Mouse (Mus musculus): ENCODE measurements around the gene Rnf215. TPM values are rescaled to one million over a fixed set of nuclear protein-coding genes. Genes with fewer than 3 reads are reported as not detected.

Gene Rnf215
- polyA plus RNA-seq, 1 experiment = 25.2 TPM

DNA sequence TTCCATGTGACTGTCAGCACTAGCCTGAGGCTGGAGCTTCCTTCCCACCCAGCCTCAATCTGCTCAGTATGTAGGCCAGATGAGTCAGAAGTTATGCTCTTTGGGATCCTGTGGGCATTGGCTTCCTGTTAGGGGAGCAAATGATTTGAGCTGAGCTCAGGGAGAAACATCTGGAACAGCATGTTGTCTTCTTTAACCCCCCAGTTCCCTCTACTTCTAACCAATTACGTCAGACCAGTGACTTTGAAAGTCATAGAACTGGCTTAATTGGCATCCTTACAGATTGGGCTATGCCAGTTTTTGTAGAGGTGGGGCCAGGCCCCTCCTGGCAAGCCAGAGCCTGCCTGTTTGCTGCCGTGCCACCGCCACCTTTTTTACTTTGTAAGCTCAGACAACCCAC is 55.7 kb downstream of the Rnf215 start:
- H3K36me3 ChIP-seq (ENCODE audit: control insufficient read depth, insufficient read depth, low read length) = no peaks in the 10 kb centered on the region
- no peak overlapping the region for H3K4me3 ChIP-seq (ENCODE audit: insufficient read depth, low read depth, low read length)
- H3K27ac ChIP-seq (ENCODE audit: insufficient read depth, low read depth, low read length) = peak overlapping the region; percentile 52
- H3K27me3 ChIP-seq (replicated peaks; ENCODE audit: control insufficient read depth, insufficient read depth, low read length) = no peaks in the 10 kb centered on the region
- 29% methylated on average over 3 of the region's 3 CpGs for WGBS
- peak; percentile 50 for DNase-seq
- no peak for TF ChIP-seq CTCF (conservative IDR thresholded peaks at IDR 0.05; ENCODE audit: insufficient read depth, insufficient read length, low read depth, low read length)
- TF ChIP-seq POLR2A (IDR thresholded peaks at IDR 0.05; ENCODE audit: low read depth, low read length) = no peak
- peaks cover 67% of the 10 kb centered on the region for H3K4me1 ChIP-seq (ENCODE audit: control insufficient read depth, insufficient read depth, low read length)

Other genes starting within 250 kb of the Rnf215 start
- 0.83 and 1.1 TPM in 2 replicates for gene 4921536K21Rik, start 240.1 kb upstream of the Rnf215 start, polyA plus RNA-seq (2012; rRNA removed)
- 7.0 and 7.1 TPM in 2 replicates for gene Dusp18, start 240.0 kb upstream of the Rnf215 start, polyA plus RNA-seq (2012; rRNA removed)
- gene Slc35e4, start 220.5 kb upstream of the Rnf215 start, polyA plus RNA-seq (2012; rRNA removed) = 8.1 and 10.6 TPM in 2 replicates
- 2,179 and 2,584 TPM in 2 replicates for gene Tcn2, start 203.0 kb upstream of the Rnf215 start, polyA plus RNA-seq (2012; rRNA removed)
- 33.3 and 33.8 TPM in 2 replicates for gene Pes1, start 171.2 kb upstream of the Rnf215 start, polyA plus RNA-seq (2012; rRNA removed)
- gene 4930556J24Rik, start 158.4 kb upstream of the Rnf215 start, polyA plus RNA-seq (2012; rRNA removed) = 0.34 and 0.73 TPM in 2 replicates
- gene Gal3st1, start 151.6 kb upstream of the Rnf215 start, polyA plus RNA-seq (2012; rRNA removed) = 71.7 and 91.3 TPM in 2 replicates
- gene Sec14l4, start 103.7 kb upstream of the Rnf215 start, polyA plus RNA-seq (2012; rRNA removed) = 0.36 and 0.39 TPM in 2 replicates
- gene Sec14l3, start 70.4 kb upstream of the Rnf215 start, polyA plus RNA-seq (2012; rRNA removed) = 8.8 and 11.7 TPM in 2 replicates
- 30.1 and 31.2 TPM in 2 replicates for gene Mtfp1, start 39.8 kb upstream of the Rnf215 start, polyA plus RNA-seq (2012; rRNA removed)
- gene Sec14l2, start 11.8 kb upstream of the Rnf215 start, polyA plus RNA-seq (2012; rRNA removed) = 1.5 and 1.8 TPM in 2 replicates
- 9.6 and 12.1 TPM in 2 replicates for gene Ccdc157, start 25.1 kb downstream of the Rnf215 start, polyA plus RNA-seq (2012; rRNA removed)
- 21.0 and 21.1 TPM in 2 replicates for gene Sf3a1, start 25.1 kb downstream of the Rnf215 start, polyA plus RNA-seq (2012; rRNA removed)
- 91.4 and 115 TPM in 2 replicates for gene Tbc1d10a, start 51.6 kb downstream of the Rnf215 start, polyA plus RNA-seq (2012; rRNA removed)
- 15.8 and 16.3 TPM in 2 replicates for gene Castor1, start 83.0 kb downstream of the Rnf215 start, polyA plus RNA-seq (2012; rRNA removed)
- gene Osm, start 101.2 kb downstream of the Rnf215 start, polyA plus RNA-seq (2012; rRNA removed) = 0.07 and 0.20 TPM in 2 replicates
- 0.56 and 0.67 TPM in 2 replicates for gene Lif, start 122.4 kb downstream of the Rnf215 start, polyA plus RNA-seq (2012; rRNA removed)